Mouse (Mus musculus) retina, postnatal 7 days (tissue): ENCODE data around the gene Gm16223.

Experiments used
- DNase-seq: peaks from one replicate; pipeline ENCODE4 v3.0.0-alpha.2; 2012; ENCODE audit warnings: low read depth, low spot score

The Gm16223 gene

DNA sequence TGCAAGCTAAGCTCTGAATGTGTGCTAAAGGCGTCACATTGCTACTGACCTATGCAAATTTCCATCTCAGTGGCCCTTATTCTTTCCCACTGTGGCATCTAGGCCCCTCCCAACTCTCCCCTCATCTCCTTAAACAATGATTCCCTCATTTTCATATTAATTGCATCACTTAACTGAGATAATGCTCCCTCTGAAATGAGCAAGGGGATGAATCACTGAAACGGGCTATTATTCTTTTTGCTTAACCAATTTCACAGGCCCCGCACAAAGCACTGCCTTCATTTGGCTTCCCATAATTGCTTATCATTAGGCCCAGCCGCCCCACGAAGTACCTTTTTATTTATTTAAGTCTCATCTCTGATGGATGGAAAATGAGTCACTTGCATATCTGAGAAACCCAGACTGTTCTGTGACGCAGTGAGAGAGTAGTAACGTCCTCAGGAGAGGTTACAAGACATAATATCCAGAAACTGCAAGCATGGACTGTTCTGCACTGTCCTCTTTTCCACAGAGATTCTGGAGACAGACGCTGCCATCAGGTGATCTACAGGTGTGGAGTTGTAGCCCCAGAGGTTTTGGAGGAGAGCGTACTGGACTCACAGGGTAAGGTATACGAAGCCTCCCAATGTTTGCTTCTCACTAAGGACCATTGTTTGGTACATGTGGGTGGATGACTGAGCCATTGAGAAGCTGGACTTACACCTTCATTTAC is at the start of gene Gm16223:
Gene Gm16223, plus strand, starts transcription at position 485 of the 712 bp plus-strand sequence.
- no peak for DNase-seq

DNA sequence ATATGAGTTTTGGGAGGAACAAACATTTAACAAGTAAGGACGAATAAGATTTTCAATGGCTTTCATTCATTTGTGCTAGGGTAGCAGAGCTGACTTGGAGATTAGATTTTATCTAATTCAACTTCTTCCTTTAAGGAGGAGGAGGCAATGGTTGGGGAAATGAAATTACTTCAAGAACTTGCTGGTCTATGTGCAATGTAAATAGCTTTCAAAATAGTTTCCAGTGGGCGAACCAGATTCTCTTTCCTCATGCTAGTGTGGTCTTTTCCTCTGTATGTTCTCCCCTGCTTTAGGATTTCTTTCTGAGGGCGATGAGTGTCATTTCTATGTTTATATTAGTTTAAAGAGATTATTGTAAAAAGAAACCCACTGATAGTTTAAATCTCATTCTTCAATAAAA is 45.7 kb upstream of the Gm16223 start:
- DNase-seq = no peak

DNA sequence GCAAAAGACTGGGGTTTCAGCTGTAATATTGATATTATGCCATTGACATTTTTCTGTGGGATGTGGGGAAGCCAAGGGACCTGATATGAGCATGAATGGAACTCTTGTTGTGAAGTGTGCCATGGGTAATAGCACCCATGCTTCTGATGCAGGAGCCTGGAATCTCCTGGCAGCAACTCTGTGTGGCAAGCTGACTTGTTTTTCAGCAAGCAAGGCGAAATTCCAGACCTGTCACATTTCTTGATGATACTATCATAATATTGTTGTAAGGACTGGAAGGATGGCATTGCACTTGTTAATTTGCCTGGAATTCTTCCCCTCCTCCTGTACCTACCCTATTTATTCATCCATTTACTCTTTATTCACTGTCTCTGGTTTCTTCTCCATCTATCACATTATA is 44.2 kb upstream of the Gm16223 start:
- no peak for DNase-seq

DNA sequence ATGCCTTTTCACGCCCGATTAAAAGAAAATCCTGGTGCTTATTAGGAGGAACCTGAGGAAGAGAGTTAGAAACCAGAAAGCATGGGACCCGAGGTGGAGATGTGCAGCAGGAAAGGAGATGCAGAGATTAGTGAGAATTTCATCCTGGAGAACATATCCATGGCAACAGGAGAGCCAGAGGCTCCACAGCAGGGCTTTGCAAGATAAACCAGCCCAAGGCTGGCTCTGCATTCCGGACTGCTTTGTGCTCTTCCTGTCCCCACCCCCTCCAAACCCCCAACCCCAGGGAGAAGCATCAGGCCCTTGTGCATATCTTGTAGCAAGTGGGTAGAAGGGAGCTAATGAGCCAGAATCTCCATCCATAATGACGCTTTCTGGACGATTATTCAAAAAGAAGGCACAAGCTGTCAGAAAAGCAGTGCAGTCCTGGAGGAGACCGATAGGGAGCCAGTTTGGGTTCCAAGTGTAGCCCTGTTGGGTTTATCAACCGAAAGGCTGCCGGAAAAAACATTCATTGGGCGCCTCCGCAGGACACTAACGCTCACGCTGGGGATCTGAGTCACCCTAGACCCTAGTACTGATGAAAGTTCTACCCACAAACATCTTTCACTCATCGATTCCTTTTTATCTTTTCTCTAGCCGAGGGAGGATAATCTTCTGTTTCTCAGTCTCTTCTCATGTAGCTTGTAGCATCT is 31.2 kb upstream of the Gm16223 start:
- no peak for DNase-seq

- no peak for DNase-seq
Measured at GRCm38 (mm10) chr5:42054636-42055035, 13.1 kb upstream of the Gm16223 start.

DNA sequence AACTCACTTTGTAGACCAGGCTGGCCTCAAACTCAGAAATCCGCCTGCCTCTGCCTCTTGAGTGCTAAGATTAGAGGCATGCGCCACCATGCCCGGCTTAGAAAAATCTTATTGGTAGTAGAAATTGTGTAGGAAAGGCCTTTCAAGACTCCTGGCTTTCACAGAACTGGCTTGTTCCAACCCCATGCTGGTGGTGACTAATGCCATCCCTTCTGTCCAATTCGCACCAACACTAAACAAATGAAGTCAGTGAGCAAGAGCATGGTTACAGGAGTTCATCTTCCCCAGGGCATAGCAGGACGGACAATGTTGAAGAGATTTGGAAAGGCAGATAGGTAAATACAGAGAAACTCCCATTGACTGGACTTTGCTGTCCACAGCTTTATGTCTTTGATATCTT is 12.6 kb upstream of the Gm16223 start:
- no peak for DNase-seq

DNA sequence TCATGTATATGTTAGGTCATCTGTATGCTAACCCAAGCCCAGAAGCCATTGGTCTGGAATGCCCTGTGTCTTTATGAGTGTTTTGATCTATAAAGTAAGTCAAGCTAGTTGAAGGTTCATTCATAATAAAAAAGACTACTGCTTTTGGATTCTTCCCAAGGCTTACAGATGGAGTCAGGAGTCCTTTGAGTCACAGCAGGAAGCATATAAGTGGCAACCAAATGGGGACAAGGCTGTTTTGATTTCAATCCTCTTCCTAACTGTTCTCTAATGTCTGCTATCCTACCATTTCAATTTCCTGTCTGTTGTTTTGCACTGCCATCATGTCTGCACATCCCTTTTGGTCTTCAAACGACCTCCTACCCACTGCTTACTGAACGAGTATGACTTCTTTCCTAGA is 2.7 kb upstream of the Gm16223 start:
- DNase-seq = no peak

- DNase-seq = no peak
Measured at GRCm38 (mm10) chr5:42067075-42067474, 685 bp upstream of the Gm16223 start.

- DNase-seq = no peak
Measured at GRCm38 (mm10) chr5:42068188-42068579, 424 bp downstream of the Gm16223 start.

GRCm38 (mm10) chr5:42116586-42117346 is 49.0 kb downstream of the Gm16223 start:
- DNase-seq = no peak

DNA sequence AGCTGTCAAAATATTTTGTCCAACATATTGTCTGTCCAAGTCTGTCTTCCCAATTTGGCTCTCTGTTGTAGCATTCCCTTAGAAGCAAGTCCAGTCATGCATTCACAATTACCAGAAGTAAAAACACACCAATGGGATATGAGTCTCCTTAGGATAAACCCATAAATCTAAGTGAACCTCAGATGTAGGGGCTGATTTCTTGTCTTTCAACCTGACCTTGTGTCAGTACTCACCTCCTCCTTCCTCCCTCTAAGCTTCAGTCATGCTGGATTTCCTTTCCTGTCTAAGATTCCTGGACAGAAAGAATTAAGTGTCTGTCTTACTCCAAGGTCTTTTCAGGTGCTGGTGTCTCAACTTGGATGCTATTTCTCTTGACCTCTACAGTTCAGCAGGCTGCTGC is 57.8 kb downstream of the Gm16223 start:
- DNase-seq = no peak

- DNase-seq = no peak
Measured at GRCm38 (mm10) chr5:42155626-42156025, 87.9 kb downstream of the Gm16223 start.

DNA sequence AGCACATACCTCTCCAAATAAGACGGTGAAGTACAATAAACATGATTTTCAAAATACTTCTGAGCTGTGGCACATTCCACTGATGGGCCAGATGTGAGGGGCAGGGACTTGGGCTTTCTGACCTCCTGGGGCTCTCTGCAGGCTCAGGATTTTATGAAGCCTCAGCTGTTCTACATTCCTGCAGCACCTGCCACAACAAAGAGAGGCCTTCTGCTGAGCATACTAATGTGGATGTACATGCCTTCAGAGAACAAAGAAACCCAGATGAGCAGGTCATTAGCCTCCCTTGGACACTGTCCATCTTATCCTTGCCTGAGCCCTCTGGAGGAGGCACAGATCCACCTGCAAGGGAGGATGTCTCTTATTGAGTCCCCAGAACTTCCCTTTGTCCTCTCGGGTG is 97.0 kb downstream of the Gm16223 start:
- DNase-seq = no peak

DNA sequence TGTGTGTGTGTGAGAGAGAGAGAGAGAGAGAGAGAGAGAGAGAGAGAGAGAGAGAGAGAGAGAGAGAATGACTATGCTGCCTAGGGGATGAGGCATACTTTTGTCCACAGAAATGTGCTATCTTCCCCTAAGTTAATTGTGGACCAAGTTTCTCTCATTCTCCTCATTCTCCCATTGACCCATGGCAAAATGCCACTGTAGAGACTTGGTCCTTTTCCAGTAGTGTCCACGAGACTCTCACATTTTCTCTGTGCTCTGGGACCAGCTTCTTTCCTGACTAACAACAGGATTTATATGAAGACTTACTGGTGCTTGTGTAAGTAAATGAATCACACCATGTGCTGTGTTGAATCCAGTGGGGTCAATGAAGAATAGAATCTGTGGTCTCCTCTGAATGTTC is 98.6 kb downstream of the Gm16223 start:
- no peak for DNase-seq

DNA sequence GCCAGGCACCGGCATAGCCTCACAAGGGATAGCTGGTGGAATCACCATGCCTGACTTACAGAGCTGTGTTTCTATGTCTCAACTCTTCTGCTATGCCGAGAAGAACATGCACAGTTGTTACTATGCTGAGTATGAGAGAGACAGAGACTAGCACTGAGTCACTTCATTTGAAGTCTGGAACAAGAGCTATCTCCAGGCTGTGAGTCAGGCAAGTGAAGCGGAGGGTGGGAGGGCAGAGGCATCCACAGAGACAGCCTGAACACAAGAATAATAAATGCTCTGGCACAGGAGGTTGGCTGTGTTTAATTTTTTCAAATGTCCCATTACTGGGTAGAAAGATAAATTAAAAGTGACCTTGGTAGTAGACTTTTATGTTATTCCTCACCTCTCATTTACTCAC is 100.3 kb downstream of the Gm16223 start:
- DNase-seq = no peak

GRCm38 (mm10) chr5:42168785-42169184 is 101.0 kb downstream of the Gm16223 start:
- DNase-seq = no peak

- no peak for DNase-seq
Measured at GRCm38 (mm10) chr5:42174109-42174508, 106.3 kb downstream of the Gm16223 start.

GRCm38 (mm10) chr5:42175424-42175823 is 107.7 kb downstream of the Gm16223 start:
- DNase-seq = no peak

DNA sequence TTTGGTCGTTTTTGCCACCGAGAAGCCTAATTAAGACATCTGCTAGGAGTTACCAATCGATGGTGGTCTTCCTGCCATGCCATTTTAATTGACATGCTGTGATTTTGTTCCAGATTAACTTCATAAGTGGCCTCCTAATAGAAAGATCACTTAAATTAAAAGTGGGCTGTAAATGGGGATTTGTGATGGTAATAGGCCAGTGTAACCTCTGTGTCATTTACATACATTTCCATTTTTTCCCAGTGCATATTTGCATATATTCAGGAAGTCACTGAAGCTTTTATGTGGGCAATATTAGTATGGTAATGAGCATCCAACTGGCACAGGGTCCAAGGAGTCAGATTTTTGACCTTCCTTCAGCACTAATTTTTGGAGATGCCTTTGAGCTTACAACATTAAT is 130.7 kb downstream of the Gm16223 start:
- no peak for DNase-seq

- no peak for DNase-seq
Measured at GRCm38 (mm10) chr5:42207456-42208122, 139.8 kb downstream of the Gm16223 start.

DNA sequence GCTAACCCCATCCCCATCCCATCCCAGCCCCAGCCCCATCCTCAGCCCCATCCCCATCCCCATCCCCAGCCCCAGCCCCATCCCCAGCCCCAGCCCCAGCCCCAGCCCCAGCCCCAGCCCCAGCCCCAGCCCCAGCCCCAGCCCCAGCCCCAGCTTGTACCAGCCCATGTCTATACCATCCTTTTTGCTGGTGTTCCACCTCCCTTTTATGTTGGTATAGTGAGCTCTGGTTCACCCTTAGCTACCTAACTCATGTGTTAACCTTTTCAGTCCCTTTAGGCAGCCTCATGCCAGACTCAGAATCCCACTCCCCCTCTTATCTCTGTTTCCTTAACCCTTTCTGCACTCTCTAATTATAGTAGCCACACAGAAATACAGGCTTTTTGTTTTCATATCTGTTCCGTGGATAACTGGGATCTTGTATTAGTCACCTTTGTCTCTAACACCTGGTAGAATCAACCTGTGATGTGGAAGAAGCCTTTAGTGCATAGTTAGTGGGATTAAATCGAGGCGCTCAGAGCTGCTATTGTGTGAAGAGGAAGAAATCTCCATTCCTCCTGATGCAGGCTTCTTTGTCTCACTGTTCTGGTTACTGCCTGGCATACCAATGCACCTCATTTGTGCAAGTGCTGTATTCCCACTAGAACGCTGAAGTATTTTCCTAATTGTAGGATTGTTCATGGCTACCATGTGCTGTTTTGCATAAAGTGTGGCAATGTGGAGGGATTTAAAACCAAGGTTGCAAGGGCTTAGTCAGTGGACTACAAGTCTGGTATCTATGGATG is 144.0 kb downstream of the Gm16223 start:
- DNase-seq = no peak
